Mouse (Mus musculus) stomach, embryonic 16.5 days (tissue): ENCODE measurements around the gene Col5a1. TPM values are rescaled to one million over a fixed set of nuclear protein-coding genes. Genes with fewer than 3 reads are reported as not detected.

Experiments
- ATAC-seq: fragments of 200-750 bp; cut with Nextera tagmentation; 2 replicates; pipeline ENCODE4 v1.8.0; 2017; ENCODE audit warnings: moderate number of reproducible peaks, moderate TSS enrichment; ENCODE audit not compliant: insufficient read depth, low FRiP score
- H3K27ac ChIP-seq: fragments of 300-500 bp; sonication (generic); 2 replicates; pipeline ENCODE4 v1.5.1; 2014; ENCODE audit warnings: low read length
- H3K27me3 ChIP-seq: fragments of 300-500 bp; sonication (generic); 2 replicates; pipeline ENCODE4 v1.6.1; 2014; ENCODE audit warnings: low read length, control low read depth, mixed read lengths; ENCODE audit not compliant: control insufficient read depth, insufficient read depth
- H3K36me3 ChIP-seq: fragments of 300-500 bp; sonication (generic); 2 replicates; pipeline ENCODE4 v1.6.1; 2014; ENCODE audit warnings: low read length; ENCODE audit not compliant: control insufficient read depth, insufficient read depth
- H3K4me1 ChIP-seq: fragments of 300-500 bp; sonication (generic); 2 replicates; pipeline ENCODE4 v1.6.1; 2014; ENCODE audit warnings: low read length, control low read depth, mixed read lengths; ENCODE audit not compliant: control insufficient read depth, insufficient read depth
- H3K4me2 ChIP-seq: fragments of 300-500 bp; sonication (generic); 2 replicates; pipeline ENCODE4 v1.6.1; 2014; ENCODE audit warnings: low read depth, low read length, mixed read lengths
- H3K4me3 ChIP-seq: fragments of 300-500 bp; sonication (generic); replicated peaks from 2 replicates; pipeline ENCODE4 v1.5.1; 2014; ENCODE audit warnings: mild to moderate bottlenecking, low read length
- H3K9ac ChIP-seq: fragments of 300-500 bp; sonication (generic); 2 replicates; pipeline ENCODE4 v1.6.1; 2014; ENCODE audit warnings: low read length
- H3K9me3 ChIP-seq: fragments of 300-500 bp; sonication (generic); replicated peaks from 2 replicates; pipeline ENCODE4 v1.6.1; 2016; ENCODE audit warnings: low read length, control low read depth; ENCODE audit not compliant: control insufficient read depth
- WGBS: fragments of 180-500 bp; shearing (Covaris S2); extraction: QIAGEN DNeasy Blood & Tissue Kit; methylation state at CpG from one replicate; pipeline ENCODE4 v1.1.7; 2014; 5-methylcytosine and 5-hydroxymethylcytosine counted together
- polyA plus RNA-seq: library from polyadenylated mRNA; unstranded; fragments of >200 nt; fragmentation: Nextera tagmentation; extraction: Ambion mirVana; gene quantifications from 2 replicates; pipeline ENCODE4 v1.2.1, GENCODE M21; 2015

Col5a1 gene
- polyA plus RNA-seq, 1 experiment from 2014 or later, result 146 TPM

DNA sequence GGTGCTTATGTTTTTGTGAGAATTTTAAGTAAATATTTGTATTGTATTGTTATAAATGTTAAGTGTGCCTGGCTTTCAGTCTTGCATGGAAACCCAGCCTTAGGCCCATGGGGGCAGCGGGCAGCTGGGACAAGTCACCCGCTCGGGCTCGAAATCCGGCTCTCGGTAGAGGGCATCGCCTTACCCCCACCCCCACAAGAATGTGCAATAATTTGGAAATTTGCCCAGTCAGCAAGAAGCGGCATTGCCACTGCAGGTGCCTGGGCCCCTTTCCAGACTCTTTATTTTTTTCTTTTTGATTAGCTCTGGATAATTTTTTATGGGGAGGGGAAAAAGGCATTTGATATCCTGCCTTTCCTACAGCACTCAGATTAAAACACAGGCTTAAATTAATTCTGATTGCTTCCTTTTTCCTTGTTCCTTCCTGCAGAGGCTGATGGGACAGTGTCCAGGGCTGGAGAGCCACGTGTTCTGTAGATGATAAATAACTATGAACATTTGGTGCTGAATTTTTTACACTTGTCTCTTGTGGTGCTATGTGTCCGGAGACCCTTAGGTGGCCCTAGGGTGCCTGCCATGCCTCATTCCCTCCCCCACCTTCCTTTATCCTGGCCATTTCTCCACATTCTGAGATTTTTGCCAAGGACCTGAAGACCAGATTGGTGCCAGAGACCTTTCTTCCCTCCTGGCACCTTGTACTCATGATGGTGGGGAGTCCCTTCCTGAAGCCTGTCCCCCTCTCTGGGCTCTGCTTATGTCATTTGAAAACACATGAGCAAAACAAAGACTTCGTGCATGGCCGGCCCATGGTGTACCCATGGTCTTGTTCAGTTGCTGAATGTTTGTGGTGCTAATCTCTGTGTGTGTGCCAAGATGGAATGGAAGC lies 151.5 kb downstream of the Col5a1 start:
- ATAC-seq, result no peak
- H3K4me3 ChIP-seq, result no peak overlapping the region
- WGBS, result 55% methylated on average over 12 of the region's 12 CpGs
- no peaks in the 10 kb centered on the region for H3K27me3 ChIP-seq
- H3K9ac ChIP-seq, result no peak overlapping the region
- peaks cover 5% of the 10 kb centered on the region; the same call in 1 of the 2 replicates for H3K4me1 ChIP-seq
- no peaks in the 10 kb centered on the region for H3K9me3 ChIP-seq
- no peak overlapping the region for H3K4me2 ChIP-seq
- no peak overlapping the region for H3K27ac ChIP-seq
- H3K36me3 ChIP-seq, result no peaks in the 10 kb centered on the region; the same call in none of the 2 replicates

DNA sequence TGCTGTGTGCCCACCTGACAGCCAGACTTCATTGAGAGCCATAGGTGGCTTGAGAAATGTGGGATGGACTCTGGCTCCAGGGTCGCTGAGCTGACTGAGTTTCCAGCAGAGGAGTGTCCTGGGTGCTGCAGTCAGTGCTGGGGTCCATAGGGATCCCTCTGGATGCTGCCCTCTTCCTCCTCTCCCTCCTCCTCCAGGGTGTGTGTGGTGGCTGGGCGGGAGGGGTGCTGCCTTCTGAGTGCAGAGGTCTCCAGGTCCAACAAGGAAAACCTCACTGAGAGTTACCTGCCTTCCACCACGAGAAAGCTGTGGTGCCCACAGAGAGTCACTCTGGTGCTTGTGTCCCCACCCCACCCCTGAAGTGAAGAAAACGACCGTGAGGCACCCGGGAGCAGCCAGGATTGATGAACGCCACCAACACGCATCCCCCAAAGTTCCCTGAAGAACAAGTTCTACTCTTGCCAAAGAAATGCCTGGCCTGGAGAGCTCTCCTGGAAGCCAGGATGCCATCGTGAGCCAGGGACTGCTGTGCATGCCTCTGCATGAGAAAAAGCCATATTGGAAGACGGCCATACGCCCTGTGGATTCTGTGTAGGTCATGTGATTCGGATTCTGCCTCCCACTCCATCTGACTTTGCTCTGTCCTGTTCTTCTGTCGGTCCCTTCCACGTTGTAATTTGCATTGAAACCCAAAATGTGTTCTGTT lies 152.3 kb downstream of the Col5a1 start:
- Histone ChIP-seq H3K9me3 (no peaks in the 10 kb centered on the region), H3K9ac (no peak overlapping the region), H3K4me2 (no peak overlapping the region), H3K27me3 (no peaks in the 10 kb centered on the region), H3K4me3 (no peak overlapping the region), H3K27ac (no peak overlapping the region), H3K4me1 (peaks cover 5% of the 10 kb centered on the region; the same call in 1 of the 2 replicates), H3K36me3 (no peaks in the 10 kb centered on the region; the same call in none of the 2 replicates)
- 77% methylated on average over 14 of the region's 14 CpGs for WGBS
- no peak for ATAC-seq

DNA sequence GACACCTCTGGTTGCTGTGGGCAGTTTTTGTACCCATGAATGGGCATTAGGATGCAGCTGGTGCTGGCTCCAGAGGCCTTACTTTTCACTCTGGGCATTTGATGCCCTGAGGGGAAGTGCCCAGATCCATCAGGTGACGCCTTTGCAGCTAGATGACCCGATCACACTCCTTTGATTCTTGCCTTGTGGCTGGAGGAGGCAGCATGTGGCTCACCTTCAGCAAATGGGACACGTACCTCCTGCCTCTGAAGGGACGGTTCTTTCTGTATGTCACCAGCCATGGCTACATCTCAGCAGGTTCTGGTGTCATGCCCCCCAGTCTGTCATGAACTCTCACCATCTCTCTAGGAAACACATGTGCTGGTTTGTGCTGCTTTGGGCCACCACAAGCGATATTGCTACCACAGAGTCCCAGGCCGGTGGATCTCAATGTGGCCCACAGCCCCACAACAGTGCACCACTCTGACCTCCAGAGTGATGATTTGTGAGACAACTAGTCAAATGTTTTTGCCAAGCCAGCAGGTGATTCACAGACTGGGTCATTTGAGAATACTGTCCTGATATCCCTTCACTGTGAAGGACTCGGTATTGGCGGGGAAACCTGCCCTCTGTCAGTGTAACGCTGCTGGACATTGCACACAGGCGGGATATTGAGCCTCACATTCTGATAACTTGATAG lies 153.6 kb downstream of the Col5a1 start:
- Histone ChIP-seq H3K4me2 (no peak overlapping the region), H3K27ac (no peak overlapping the region), H3K4me1 (peaks cover 5% of the 10 kb centered on the region; the same call in 1 of the 2 replicates), H3K9me3 (no peaks in the 10 kb centered on the region), H3K27me3 (no peaks in the 10 kb centered on the region), H3K36me3 (no peaks in the 10 kb centered on the region; the same call in none of the 2 replicates), H3K4me3 (no peak overlapping the region), H3K9ac (no peak overlapping the region)
- WGBS, result 89% methylated on average over 10 of the region's 10 CpGs
- no peak for ATAC-seq

DNA sequence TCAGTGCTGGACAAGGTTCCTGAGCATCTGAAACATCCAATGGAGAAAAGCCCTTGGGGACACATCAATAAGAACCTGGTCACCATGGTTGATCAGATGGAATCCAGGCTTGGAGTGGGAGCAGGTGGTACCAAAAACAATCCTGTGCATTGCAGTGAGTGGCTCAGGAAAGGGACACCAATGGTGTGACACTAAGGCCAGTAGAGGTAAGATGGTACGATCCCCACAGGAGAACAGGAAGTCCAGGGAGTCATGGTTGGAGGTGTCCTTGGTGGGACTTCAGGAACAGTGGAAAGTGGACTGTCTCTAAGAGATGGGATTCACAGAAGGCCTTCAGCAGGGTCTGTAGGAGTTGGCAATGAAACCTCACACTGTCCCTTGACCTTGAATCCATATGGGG lies 154.2 kb downstream of the Col5a1 start:
- 100% methylated on average over 1 of the region's 1 CpGs for WGBS
- H3K9me3 ChIP-seq, result no peaks in the 10 kb centered on the region
- no peak overlapping the region for H3K4me3 ChIP-seq
- H3K4me2 ChIP-seq, result no peak overlapping the region
- peaks cover 5% of the 10 kb centered on the region; the same call in 1 of the 2 replicates for H3K4me1 ChIP-seq
- no peak for ATAC-seq
- H3K36me3 ChIP-seq, result no peaks in the 10 kb centered on the region; the same call in none of the 2 replicates
- no peak overlapping the region for H3K27ac ChIP-seq
- no peak overlapping the region for H3K9ac ChIP-seq
- no peaks in the 10 kb centered on the region for H3K27me3 ChIP-seq

DNA sequence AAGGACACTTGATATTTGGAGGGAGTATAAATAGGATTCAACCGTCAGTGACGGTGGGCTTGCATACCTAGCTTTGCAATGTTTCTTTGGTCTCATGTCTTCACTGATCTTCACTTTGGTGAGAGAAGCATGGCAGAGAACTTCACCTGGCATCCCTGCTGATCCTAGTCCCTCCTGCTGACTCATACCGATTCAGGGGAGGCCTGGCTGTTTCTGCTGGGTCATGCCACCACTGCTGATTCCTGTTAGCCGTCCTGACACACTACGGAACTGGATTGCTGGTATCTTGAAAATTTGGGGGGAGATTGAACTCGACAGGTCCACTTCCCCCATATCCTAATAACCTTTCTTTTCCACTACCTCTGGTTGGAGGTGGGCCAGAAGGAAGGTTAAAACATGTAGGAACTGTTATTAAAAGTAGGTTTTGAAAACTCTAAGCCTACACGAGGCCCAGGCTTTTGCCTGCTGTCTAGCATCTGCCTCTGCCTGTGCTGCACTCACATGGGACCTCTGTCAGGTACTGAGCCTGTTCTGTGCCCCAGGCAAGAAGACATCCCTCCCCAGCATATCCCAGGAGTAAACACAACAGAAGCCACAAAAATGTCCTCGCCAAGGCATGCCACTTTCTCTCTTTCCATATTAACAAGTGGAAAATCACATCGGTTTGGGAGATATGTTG lies 158.8 kb downstream of the Col5a1 start:
- H3K27me3 ChIP-seq, result no peaks in the 10 kb centered on the region
- no peak for ATAC-seq
- no peak overlapping the region for H3K27ac ChIP-seq
- H3K9me3 ChIP-seq, result no peaks in the 10 kb centered on the region
- no peak overlapping the region for H3K4me3 ChIP-seq
- no peaks in the 10 kb centered on the region for H3K36me3 ChIP-seq
- no peak overlapping the region for H3K9ac ChIP-seq
- no peaks in the 10 kb centered on the region for H3K4me1 ChIP-seq
- no peak overlapping the region for H3K4me2 ChIP-seq
- WGBS, result 79% methylated on average over 9 of the region's 9 CpGs

DNA sequence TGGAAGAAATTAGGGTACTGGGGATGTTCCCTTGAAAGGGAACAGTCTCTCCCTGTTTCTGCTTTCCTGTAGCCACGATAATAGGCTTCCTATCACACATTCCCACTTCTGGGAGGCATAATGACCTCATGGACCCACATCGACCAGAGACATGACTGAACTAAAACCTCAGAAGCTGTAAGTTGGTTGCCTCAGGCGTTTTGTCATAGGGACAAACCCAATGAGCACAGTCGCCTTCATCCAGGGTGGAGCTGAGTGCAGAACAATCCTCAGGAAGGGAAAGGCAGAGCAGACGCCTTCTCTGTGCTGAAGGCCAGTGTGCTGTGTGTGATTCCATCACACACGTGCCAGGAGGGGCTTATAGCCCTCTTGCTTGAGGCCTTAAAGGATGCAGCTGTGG lies 160.1 kb downstream of the Col5a1 start:
- no peaks in the 10 kb centered on the region for H3K9me3 ChIP-seq
- no peaks in the 10 kb centered on the region for H3K36me3 ChIP-seq
- no peak overlapping the region for H3K27ac ChIP-seq
- ATAC-seq, result no peak
- no peak overlapping the region for H3K4me3 ChIP-seq
- H3K4me2 ChIP-seq, result no peak overlapping the region
- H3K27me3 ChIP-seq, result no peaks in the 10 kb centered on the region
- no peak overlapping the region for H3K9ac ChIP-seq
- no peaks in the 10 kb centered on the region for H3K4me1 ChIP-seq
- WGBS, result 68% methylated on average over 6 of the region's 6 CpGs

DNA sequence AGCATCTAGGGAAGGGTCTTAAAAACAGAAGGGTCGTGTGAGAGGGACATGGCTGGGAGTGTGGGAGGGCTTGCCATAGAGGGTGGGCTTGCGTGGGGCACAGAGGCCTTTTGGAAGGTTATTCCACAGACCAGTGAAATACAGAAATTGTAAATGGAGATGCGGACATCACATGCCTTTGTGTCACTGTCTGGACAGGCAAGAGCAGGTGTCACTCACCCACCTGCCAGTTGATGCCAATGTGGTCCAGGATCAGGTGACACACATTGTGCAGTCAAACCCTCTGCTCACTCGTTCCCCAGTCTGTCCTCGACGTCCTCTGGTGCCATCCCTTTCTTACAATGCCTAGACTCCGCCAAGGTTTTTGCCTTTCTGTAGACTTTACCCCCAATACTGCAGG lies 160.9 kb downstream of the Col5a1 start:
- 73% methylated on average over 7 of the region's 7 CpGs for WGBS
- no peak overlapping the region for H3K4me3 ChIP-seq

DNA sequence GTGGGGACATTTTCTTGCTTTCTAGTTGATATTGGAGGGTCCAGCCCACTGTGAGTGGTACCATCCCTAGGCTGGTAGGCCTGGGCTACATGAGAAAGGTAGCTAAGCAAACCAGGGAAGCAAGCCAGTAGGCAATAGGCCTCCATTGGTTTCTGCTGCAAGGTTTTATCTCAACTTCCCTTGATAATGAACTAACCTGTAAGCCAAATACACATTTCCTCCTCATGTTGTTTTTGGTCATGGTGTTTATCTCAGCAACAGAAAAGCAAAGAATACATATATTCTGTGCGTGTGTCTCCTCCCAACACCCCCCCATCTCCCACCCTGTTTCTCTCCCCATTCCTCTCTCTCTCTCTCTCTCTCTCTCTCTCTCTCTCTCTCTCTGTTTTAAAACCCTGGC lies 173.7 kb downstream of the Col5a1 start:
- Histone ChIP-seq H3K9ac (no peak overlapping the region), H3K27ac (no peak overlapping the region), H3K27me3 (no peaks in the 10 kb centered on the region), H3K4me3 (no peak overlapping the region), H3K9me3 (no peaks in the 10 kb centered on the region), H3K4me1 (peaks cover 3% of the 10 kb centered on the region; the same call in 1 of the 2 replicates), H3K36me3 (no peaks in the 10 kb centered on the region), H3K4me2 (no peak overlapping the region)
- WGBS, result 72% methylated on average over 1 of the region's 1 CpGs
- ATAC-seq, result no peak

More for the DNA sequence above, 160.9 kb downstream of the Col5a1 start:
- Histone ChIP-seq H3K9me3 (no peaks in the 10 kb centered on the region), H3K4me2 (no peak overlapping the region), H3K27ac (no peak overlapping the region), H3K9ac (no peak overlapping the region), H3K4me1 (no peaks in the 10 kb centered on the region), H3K27me3 (no peaks in the 10 kb centered on the region), H3K36me3 (no peaks in the 10 kb centered on the region)
- no peak for ATAC-seq
